In genomic region chr6:149408833-149409332, GRCm38 (mm10) we compare ENCODE assay signal across 8 mouse cellular contexts. TPM values are rescaled to one million over a fixed set of nuclear protein-coding genes. Genes with fewer than 3 reads are reported as not detected.
DNase-seq lines count a peak whose midpoint lies in the region; ATAC-seq and TF ChIP-seq lines count a peak whose summit lies in the region.

Bicd1 (plus strand) TSS chr6:149408886.

- intact Hi-C loops in heart, postnatal 36 days (cut with DNase I) = no loop called here

- TF ChIP-seq POLR2A in lung, adult 2 months (IDR thresholded peaks at IDR 0.05; ENCODE audit: borderline replicate concordance, extremely low read depth, low read depth, low read length) = no peak

- peak within 1 kb of the TSS; percentile 76 for H3K4me3 ChIP-seq in G1E (ENCODE audit: low read depth, low read length)
- peak within 1 kb of the TSS; percentile 80 for H3K4me3 ChIP-seq in forebrain, embryonic 16.5 days (replicated peaks; ENCODE audit: low read length)
- H3K4me3 ChIP-seq in layer of hippocampus, adult 2 months = peak within 1 kb of the TSS; percentile 93
- H3K4me3 ChIP-seq in lung, adult 2 months (replicated peaks; ENCODE audit: extremely low read depth, low read depth, low read length) = peak within 1 kb of the TSS; percentile 63

- WGBS in forebrain, embryonic 16.5 days = under 1% methylated on average over 30 of the region's 30 CpGs
- 1% methylated on average over 30 of the region's 30 CpGs for WGBS in lung, adult 2 months

- no peak for TF ChIP-seq CTCF in G1E (IDR thresholded peaks at IDR 0.05; ENCODE audit: low read depth, low read length)
- no peak for TF ChIP-seq CTCF in layer of hippocampus, adult 2 months (conservative IDR thresholded peaks at IDR 0.05)
- no peak for TF ChIP-seq CTCF in lung, adult 2 months (IDR thresholded peaks at IDR 0.05; ENCODE audit: insufficient read depth, low read length)

- peak within 1 kb of the TSS; percentile 89 for H3K27ac ChIP-seq in forebrain, embryonic 16.5 days (ENCODE audit: low read length)
- H3K27ac ChIP-seq in layer of hippocampus, adult 2 months = peak within 1 kb of the TSS; percentile 98

- peak within 1 kb of the TSS; percentile 76 for H3K4me2 ChIP-seq in forebrain, embryonic 16.5 days (ENCODE audit: low read length)

- ATAC-seq in G1E (ENCODE audit: extremely low read depth, insufficient number of reproducible peaks, low FRiP score, poor library complexity, severe bottlenecking) = peak; percentile 94
- peak; percentile 100 for ATAC-seq in forebrain, embryonic 16.5 days
- ATAC-seq in neutrophil, adult 5-6 weeks (ENCODE audit: extremely low read depth, insufficient number of reproducible peaks, low FRiP score, poor library complexity, severe bottlenecking) = peak; percentile 77

- no peaks in the 10 kb centered on the region for H3K36me3 ChIP-seq in G1E (replicated peaks)
- H3K36me3 ChIP-seq in forebrain, embryonic 16.5 days (ENCODE audit: control insufficient read depth, insufficient read depth) = no peaks in the 10 kb centered on the region

- peaks cover 12% of the 10 kb centered on the region for H3K4me1 ChIP-seq in G1E (ENCODE audit: insufficient read depth, low read depth, low read length)
- H3K4me1 ChIP-seq in forebrain, embryonic 16.5 days (replicated peaks; ENCODE audit: control insufficient read depth, insufficient read depth, low read length) = peaks cover 12% of the 10 kb centered on the region
- no peaks in the 10 kb centered on the region for H3K4me1 ChIP-seq in lung, adult 2 months (ENCODE audit: control insufficient read depth, insufficient read depth, low read length)

- no peaks in the 10 kb centered on the region for H3K9me3 ChIP-seq in G1E (replicated peaks)
- no peaks in the 10 kb centered on the region for H3K9me3 ChIP-seq in forebrain, embryonic 16.5 days (ENCODE audit: control insufficient read depth, low read length)

- H3K27me3 ChIP-seq in G1E (ENCODE audit: insufficient read depth, low read length) = peaks cover 3% of the 10 kb centered on the region; the same call in 1 of the 2 replicates
- no peaks in the 10 kb centered on the region for H3K27me3 ChIP-seq in forebrain, embryonic 16.5 days (replicated peaks; ENCODE audit: control insufficient read depth, insufficient read depth, low read length)

- peak; percentile 31 for DNase-seq in G1E (ENCODE audit: low spot score)
- DNase-seq in cerebellum, adult 18-20 months = peak; percentile 89 to 93
- DNase-seq in heart, postnatal 36 days = peak; percentile 60 to 63
- DNase-seq in layer of hippocampus, adult 2 months (ENCODE audit: low spot score in 2 of 2) = peak; percentile 87 to 93
- peak; percentile 54 for DNase-seq in lung, adult 2 months
- DNase-seq in thymus, adult 18-20 months = peak; percentile 24 to 26

- H3K9ac ChIP-seq in forebrain, embryonic 16.5 days (replicated peaks; ENCODE audit: low read depth, low read length) = peak within 1 kb of the TSS; percentile 83

RNA-seq across cellular contexts. Expression of gene Bicd1, which starts in this region (rescaled TPM):
- 14.0 and 14.9 TPM in 2 replicates for total RNA-seq in G1E (2014; fragmentation: Nextera tagmentation)
- total RNA-seq in G1E (2017) = 5.2 and 9.5 TPM in 2 replicates
- polyA plus RNA-seq in G1E (2012) = 0.80 and 0.89 TPM in 2 replicates
- 32.4 and 41.7 TPM in 2 replicates for polyA plus RNA-seq in forebrain, embryonic 16.5 days (2015; fragmentation: Nextera tagmentation; extraction: Ambion mirVana)
- total RNA-seq in heart, postnatal 36 days (2021) = 1 to 10 TPM; 4.0 to 4.7 TPM
- 10 to 100 TPM; 52.3 to 52.7 TPM for total RNA-seq in layer of hippocampus, adult 2 months (2021)
- polyA plus RNA-seq in lung, adult 2 months (2012; rRNA removed) = 0.61 and 0.79 TPM in 2 replicates
- 1.4 and 2.5 TPM in 2 replicates for total RNA-seq in neutrophil, adult 5-6 weeks (2017)

Comparison
In these comparisons a context has a peak if more than half of its experiments do, and no peak if none do; other contexts are left out.
1. Peak in every context shown above with its lines: DNase-seq, ATAC-seq, H3K4me3 ChIP-seq and H3K27ac ChIP-seq.
2. RNA of gene Bicd1 (polyA plus RNA-seq): 32.4 to 41.7 TPM in forebrain, embryonic 16.5 days; 0.80 to 0.89 TPM in G1E and 0.61 to 0.79 TPM in lung, adult 2 months; every median in the first group is over 10 times any median in the second.
3. Peak in DNase-seq and H3K4me3 ChIP-seq in lung, adult 2 months; RNA of the gene not detected or under 1 TPM.
4. DNase-seq: peak in every context shown above with its lines; median percentile 91 in cerebellum, adult 18-20 months; 90 in layer of hippocampus, adult 2 months; 62 in heart, postnatal 36 days; 54 in lung, adult 2 months; 31 in G1E; 25 in thymus, adult 18-20 months.